Mouse (Mus musculus): ENCODE data around the gene Minos1. TPM values are rescaled to one million over a fixed set of nuclear protein-coding genes. Genes with fewer than 3 reads are reported as not detected.

Gene Minos1
- polyA plus RNA-seq (2012; rRNA removed), result 29.7 and 37.7 TPM in 2 replicates

DNA sequence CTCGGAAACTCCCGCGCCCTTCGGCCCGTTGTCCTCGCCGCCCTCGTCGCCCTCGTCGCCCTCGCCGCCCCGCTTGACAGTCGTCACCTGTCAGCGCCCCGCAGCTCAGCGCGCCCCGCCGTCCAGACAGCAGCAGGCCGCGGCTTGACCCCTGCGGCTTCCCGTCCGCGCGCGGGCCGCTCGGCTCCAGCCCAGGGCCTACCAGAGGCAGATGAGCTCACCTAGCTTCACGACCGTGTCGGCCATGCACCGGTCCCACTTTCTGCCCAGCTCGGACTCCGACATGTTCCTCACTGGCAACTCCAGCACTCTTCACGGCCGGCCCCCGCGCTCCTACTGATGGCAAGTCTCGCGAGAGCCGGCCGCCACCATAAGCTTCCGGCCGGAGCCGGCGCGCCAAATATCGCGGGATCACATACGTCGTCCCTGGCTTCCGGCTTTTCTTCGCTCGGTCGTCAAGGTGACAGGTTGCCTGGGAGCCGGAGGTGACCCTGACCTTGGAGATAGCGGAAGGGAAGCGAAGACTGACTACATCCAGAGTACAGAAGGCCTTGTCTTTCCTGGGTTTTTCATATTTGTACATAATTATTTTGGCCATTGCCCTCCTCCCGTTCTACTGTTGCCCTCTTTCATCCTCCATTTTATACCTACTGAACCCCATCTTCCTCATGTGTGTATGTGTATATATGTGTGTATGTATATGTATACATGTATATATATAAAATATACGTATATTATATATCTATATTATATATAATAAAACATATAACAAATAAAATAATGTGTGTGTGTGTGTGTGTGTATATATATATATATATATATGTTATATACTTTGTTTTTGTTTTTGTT is at the start of gene Minos1:
Minos1 (minus strand) TSS at position 413 of the 849 bp plus-strand sequence.
- 1% methylated on average over 61 of the region's 63 CpGs for WGBS
- H3K4me1 ChIP-seq (ENCODE audit: control insufficient read depth, insufficient read depth, low read length), result peaks cover 2% of the 10 kb centered on the region; the same call in 1 of the 2 replicates
- peak; percentile 94 for DNase-seq
- TF ChIP-seq POLR2A (IDR thresholded peaks at IDR 0.05; ENCODE audit: borderline replicate concordance, extremely low read depth, low read depth, low read length) (peak; percentile 83; the same call in 1 of the 2 replicates), CTCF (IDR thresholded peaks at IDR 0.05; ENCODE audit: insufficient read depth, low read length) (no peak)
- H3K4me3 ChIP-seq (replicated peaks; ENCODE audit: extremely low read depth, low read depth, low read length), result peak within 1 kb of the TSS; percentile 74

DNA sequence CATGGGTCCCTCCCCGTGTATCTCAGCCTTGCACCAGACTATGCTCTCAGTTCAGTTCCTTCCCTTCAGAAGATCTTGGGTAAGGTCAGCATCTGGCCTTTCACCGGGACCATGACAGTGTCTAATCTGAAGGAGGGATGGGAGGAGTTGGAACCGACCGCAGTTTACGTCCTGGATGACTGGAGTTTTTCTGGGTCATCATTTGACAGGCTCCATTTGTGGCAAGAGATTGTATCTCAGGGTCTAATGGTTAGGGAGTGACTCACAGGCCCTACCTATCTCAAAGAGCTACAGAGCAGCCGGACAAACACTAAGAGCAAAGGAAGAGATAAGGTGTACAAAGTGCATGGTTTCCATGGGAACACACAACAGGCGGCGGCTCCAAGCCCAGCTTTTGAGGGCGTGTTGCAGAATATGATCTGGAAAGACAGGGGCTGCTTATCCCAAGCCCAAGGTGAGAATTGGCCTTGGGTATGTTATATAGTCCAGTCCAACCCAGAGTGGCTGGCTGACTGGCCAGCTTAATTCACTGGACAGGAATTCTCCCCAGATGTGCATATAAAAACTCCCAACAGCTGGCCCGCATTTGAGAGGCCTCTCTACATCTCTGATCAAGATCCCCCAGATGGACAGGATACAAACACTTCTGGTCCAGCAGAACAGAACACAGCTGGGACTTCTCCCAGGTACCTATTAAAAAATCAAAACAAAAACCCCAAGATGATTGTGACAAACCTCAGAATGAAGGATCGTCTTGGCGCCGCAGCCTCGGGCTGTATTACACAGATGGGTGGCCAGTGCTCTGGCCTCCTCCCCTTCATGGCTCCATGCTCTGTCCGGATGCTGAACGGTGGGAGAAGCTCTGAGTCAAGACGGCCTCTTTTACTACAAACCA is 49.1 kb upstream of the Minos1 start:
- no peak for DNase-seq
- no peak for TF ChIP-seq POLR2A (IDR thresholded peaks at IDR 0.05; ENCODE audit: borderline replicate concordance, extremely low read depth, low read depth, low read length)
- no peak for TF ChIP-seq CTCF (IDR thresholded peaks at IDR 0.05; ENCODE audit: insufficient read depth, low read length)
- Histone ChIP-seq H3K4me3 (replicated peaks; ENCODE audit: extremely low read depth, low read depth, low read length) (no peak overlapping the region), H3K4me1 (ENCODE audit: control insufficient read depth, insufficient read depth, low read length) (peaks cover 3% of the 10 kb centered on the region; the same call in 1 of the 2 replicates)
- WGBS, result 42% methylated on average over 17 of the region's 17 CpGs

DNA sequence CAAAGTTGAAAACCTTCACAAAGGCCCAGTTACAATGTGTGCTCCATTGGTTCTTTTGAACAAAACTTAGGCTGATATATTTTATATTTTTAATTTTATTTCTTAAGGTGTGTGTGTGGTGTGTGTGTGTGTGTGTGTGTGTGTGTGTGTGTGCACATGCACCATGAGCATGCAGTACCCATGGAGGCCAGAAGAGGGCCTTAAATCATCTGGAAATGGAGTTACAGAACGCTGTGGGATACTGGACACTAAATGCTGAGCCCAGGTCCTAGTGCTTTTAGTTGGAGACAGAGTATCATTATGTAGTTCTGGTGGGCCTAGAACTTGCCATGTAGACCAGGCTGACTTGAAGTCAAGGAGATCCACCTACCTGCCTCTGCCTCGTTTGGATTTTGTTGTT is 48.3 kb upstream of the Minos1 start:
- DNase-seq, result no peak
- Histone ChIP-seq H3K4me1 (ENCODE audit: control insufficient read depth, insufficient read depth, low read length) (peaks cover 5% of the 10 kb centered on the region; the same call in 1 of the 2 replicates), H3K4me3 (replicated peaks; ENCODE audit: extremely low read depth, low read depth, low read length) (no peak overlapping the region)
- 77% methylated on average over 2 of the region's 2 CpGs for WGBS
- TF ChIP-seq CTCF (IDR thresholded peaks at IDR 0.05; ENCODE audit: insufficient read depth, low read length) (no peak), POLR2A (IDR thresholded peaks at IDR 0.05; ENCODE audit: borderline replicate concordance, extremely low read depth, low read depth, low read length) (no peak)

DNA sequence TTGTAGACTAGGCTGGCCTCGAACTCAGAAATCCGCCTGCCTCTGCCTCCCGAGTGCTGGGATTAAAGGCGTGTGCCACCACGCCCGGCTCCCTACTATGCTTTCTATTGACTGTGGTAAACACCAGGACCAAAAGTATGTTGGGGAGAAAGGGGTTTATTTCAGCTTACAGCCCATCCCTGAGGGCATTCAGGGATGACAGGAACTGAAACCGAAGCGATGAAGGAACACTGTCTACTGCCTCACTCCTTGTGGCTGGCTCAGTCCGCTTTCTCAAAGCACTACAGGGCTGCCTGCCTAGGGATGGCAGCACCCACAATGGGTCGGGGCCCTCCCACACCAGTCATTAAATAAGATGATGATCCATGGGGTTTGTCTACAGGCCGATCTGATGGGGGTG is 47.5 kb upstream of the Minos1 start:
- WGBS, result 95% methylated on average over 11 of the region's 11 CpGs
- TF ChIP-seq POLR2A (IDR thresholded peaks at IDR 0.05; ENCODE audit: borderline replicate concordance, extremely low read depth, low read depth, low read length) (no peak), CTCF (IDR thresholded peaks at IDR 0.05; ENCODE audit: insufficient read depth, low read length) (no peak)
- Histone ChIP-seq H3K4me3 (replicated peaks; ENCODE audit: extremely low read depth, low read depth, low read length) (no peak overlapping the region), H3K4me1 (ENCODE audit: control insufficient read depth, insufficient read depth, low read length) (peaks cover 5% of the 10 kb centered on the region; the same call in 1 of the 2 replicates)
- no peak for DNase-seq

DNA sequence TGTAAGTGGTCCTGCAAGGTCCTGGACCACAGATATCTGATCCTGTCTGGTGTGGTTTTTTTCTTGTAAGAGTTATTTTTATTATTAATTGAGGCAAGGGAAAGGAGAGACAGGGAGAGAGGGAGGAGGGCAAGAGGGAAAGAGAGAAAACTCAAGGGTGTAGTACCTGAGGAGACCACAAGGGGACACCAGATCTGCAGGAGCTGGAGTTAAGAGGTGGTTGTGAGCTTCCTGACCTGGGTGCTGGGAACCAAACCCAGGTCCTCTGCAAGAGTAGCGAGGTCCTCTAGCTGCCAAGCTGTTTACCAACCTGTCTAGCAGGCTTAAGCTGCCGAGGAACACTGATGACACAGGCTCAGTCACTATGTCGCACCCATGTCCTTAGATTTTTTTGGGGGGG is 47.0 kb upstream of the Minos1 start:
- 93% methylated on average over 3 of the region's 3 CpGs for WGBS
- no peak for DNase-seq
- Histone ChIP-seq H3K4me3 (replicated peaks; ENCODE audit: extremely low read depth, low read depth, low read length) (no peak overlapping the region), H3K4me1 (ENCODE audit: control insufficient read depth, insufficient read depth, low read length) (peaks cover 5% of the 10 kb centered on the region; the same call in 1 of the 2 replicates)
- peak; percentile 31; the same call in 1 of the 2 replicates for TF ChIP-seq CTCF (IDR thresholded peaks at IDR 0.05; ENCODE audit: insufficient read depth, low read length)
- TF ChIP-seq POLR2A (IDR thresholded peaks at IDR 0.05; ENCODE audit: borderline replicate concordance, extremely low read depth, low read depth, low read length), result no peak

DNA sequence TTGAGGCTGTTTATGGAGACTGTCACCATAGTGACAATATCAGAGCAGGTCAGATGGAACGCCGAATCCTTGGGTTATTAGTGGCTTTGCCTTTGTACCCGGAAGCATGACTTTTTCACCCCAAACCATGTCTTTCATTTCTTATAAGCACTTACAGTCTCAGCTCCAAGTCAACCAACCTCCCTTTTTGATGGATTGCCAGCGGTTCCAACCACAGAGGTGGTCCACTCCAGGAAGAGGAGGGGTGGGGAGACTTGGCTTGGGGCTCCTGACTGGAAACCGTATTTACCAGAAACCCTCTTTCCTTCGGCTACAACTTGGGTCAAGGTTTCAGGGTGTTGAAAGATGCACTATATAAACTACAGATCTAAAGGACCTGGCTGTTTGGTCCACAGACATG is 45.1 kb upstream of the Minos1 start:
- TF ChIP-seq CTCF (IDR thresholded peaks at IDR 0.05; ENCODE audit: insufficient read depth, low read length) (no peak), POLR2A (IDR thresholded peaks at IDR 0.05; ENCODE audit: borderline replicate concordance, extremely low read depth, low read depth, low read length) (no peak)
- WGBS, result 16% methylated on average over 6 of the region's 6 CpGs
- Histone ChIP-seq H3K4me3 (replicated peaks; ENCODE audit: extremely low read depth, low read depth, low read length) (no peak overlapping the region), H3K4me1 (ENCODE audit: control insufficient read depth, insufficient read depth, low read length) (peaks cover 5% of the 10 kb centered on the region; the same call in 1 of the 2 replicates)
- no peak for DNase-seq

DNA sequence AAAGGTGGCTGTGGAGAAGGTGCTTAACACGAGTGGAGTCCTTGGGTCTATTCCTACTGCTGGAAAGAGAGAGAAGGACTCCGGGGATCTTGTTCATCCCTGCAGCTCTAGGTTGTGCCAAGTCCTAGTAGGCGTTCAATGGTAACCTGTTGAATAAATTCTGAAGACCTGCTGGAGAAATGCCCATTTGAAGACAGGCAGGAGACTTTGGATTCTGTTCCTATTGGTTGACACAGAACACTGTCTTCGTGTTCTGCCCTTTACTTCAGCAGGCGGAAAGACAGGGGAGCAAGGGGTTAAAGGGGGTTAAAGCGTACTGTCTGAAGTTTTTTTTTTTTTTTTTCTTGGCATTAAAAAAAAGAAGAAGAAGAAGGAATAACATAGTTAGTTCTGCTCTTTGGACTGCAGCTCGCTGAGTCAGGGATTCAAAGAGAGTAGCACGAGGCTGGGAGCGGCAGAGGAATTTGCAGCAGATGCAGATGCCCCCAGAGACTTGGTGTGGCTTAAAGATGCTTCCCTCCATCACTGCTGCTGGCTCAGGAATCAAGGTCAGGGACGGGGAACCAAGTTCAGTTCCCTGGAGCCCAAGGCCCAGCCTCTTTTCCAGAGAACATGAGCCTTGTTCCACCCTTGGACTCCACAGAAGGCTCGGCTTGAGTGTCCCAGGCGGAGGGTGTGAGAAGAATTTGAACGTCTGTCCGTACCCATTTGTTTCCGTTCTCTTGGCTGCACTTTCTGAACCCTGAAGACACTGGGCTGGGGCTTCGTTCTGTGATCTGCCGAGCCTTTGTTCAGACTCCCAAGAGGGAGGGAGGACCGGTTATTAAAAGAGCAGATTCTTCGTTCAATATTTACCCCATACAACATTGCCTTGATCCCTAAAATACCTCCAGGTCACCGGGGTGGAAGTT is 44.4 kb upstream of the Minos1 start:
- H3K4me3 ChIP-seq (replicated peaks; ENCODE audit: extremely low read depth, low read depth, low read length), result no peak overlapping the region

DNA sequence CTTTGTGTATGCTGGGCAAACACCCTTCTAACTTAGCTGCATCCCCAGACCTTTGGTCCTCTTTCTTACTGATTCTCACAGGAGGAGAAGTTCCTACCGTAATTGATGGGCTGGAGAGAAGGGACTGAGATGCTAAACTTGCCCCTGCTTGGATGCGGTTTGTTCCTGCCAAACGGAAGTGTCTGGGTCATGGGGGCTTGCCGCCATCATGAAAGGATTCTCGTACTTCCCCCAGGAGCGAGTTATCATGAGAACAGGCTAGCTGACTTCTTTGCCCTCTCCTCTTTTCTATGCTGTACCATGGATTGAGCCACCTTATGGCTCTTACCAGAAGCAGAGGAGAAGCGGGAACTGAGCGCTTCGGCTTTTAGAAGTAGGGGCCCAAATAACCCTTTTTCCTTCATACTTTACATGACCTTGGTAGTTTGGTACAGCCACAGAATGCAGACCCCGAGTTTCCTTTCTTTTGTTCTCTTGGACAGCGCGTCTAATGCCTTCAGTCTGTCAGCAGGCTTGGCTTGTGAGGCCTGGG is 38.9 kb upstream of the Minos1 start:
- Histone ChIP-seq H3K4me1 (ENCODE audit: control insufficient read depth, insufficient read depth, low read length) (0 out of 2 replicates have a peak, but pooled peaks cover 2% of the 10 kb centered on the region), H3K4me3 (replicated peaks; ENCODE audit: extremely low read depth, low read depth, low read length) (no peak overlapping the region)
- TF ChIP-seq POLR2A (IDR thresholded peaks at IDR 0.05; ENCODE audit: borderline replicate concordance, extremely low read depth, low read depth, low read length) (no peak), CTCF (IDR thresholded peaks at IDR 0.05; ENCODE audit: insufficient read depth, low read length) (no peak)
- no peak for DNase-seq
- 67% methylated on average over 12 of the region's 12 CpGs for WGBS

More for the DNA sequence above, 44.4 kb upstream of the Minos1 start:
- no peak for TF ChIP-seq POLR2A (IDR thresholded peaks at IDR 0.05; ENCODE audit: borderline replicate concordance, extremely low read depth, low read depth, low read length)
- TF ChIP-seq CTCF (IDR thresholded peaks at IDR 0.05; ENCODE audit: insufficient read depth, low read length), result no peak
- 32% methylated on average over 20 of the region's 20 CpGs for WGBS
- peaks cover 5% of the 10 kb centered on the region; the same call in 1 of the 2 replicates for H3K4me1 ChIP-seq (ENCODE audit: control insufficient read depth, insufficient read depth, low read length)
- DNase-seq, result no peak
